Mouse (Mus musculus) layer of hippocampus, adult 8-10 months (tissue): ENCODE measurements at regions not wholly inside any gene's neighbourhood (a gene's known extent, or its start where the extent isn't known, plus 50 kb on each side); places are given as distances from the start of the nearest gene placed in this dataset.

ENCODE experiments used
- DNase-seq, 2 experiments: peaks; one replicate each; pipeline ENCODE4 v3.0.0; 2022; ENCODE audit warnings: low spot score in 2 of 2

- DNase-seq, result no peak
Measured at GRCm38 (mm10) chr9:43930037-43930404, 113.2 kb upstream of the Thy1 start.

GRCm38 (mm10) chr9:43930476-43930875 lies 112.7 kb upstream of the Thy1 start:
- no peak for DNase-seq

- no peak for DNase-seq
Measured at GRCm38 (mm10) chr9:43934012-43934690, 109.0 kb upstream of the Thy1 start.

GRCm38 (mm10) chr9:43934691-43935064 lies 108.5 kb upstream of the Thy1 start:
- no peak for DNase-seq

- no peak for DNase-seq
Measured at GRCm38 (mm10) chr9:43939336-43939735, 103.8 kb upstream of the Thy1 start.

- DNase-seq, result no peak
Measured at GRCm38 (mm10) chr9:43942147-43942546, 101.0 kb upstream of the Thy1 start.

GRCm38 (mm10) chr9:43943522-43943921 lies 99.7 kb upstream of the Thy1 start:
- no peak for DNase-seq

- no peak for DNase-seq
Measured at GRCm38 (mm10) chr9:43944816-43945741, 98.1 kb upstream of the Thy1 start.

GRCm38 (mm10) chr9:43945997-43946649 lies 97.1 kb upstream of the Thy1 start:
- DNase-seq, result no peak

- DNase-seq, result no peak
Measured at GRCm38 (mm10) chr9:43947089-43947488, 96.1 kb upstream of the Thy1 start.

- no peak for DNase-seq
Measured at GRCm38 (mm10) chr9:43947490-43948150, 95.6 kb upstream of the Thy1 start.

- no peak for DNase-seq
Measured at GRCm38 (mm10) chr9:43953128-43953527, 90.1 kb upstream of the Thy1 start.

GRCm38 (mm10) chr9:43959541-43959940 lies 83.6 kb upstream of the Thy1 start:
- no peak for DNase-seq

- DNase-seq, result peak in 1 of 2 experiments; percentile 42
Measured at GRCm38 (mm10) chr9:43961431-43961830, 81.8 kb upstream of the Thy1 start.

GRCm38 (mm10) chr9:43965171-43965570 lies 78.0 kb upstream of the Thy1 start:
- no peak for DNase-seq

- no peak for DNase-seq
Measured at GRCm38 (mm10) chr9:43965811-43966210, 77.4 kb upstream of the Thy1 start.

GRCm38 (mm10) chr9:43970043-43970795 lies 73.0 kb upstream of the Thy1 start:
- DNase-seq, result no peak

- DNase-seq, result no peak
Measured at GRCm38 (mm10) chr9:43970858-43971257, 72.3 kb upstream of the Thy1 start.

GRCm38 (mm10) chr9:43972290-43972689 lies 70.9 kb upstream of the Thy1 start:
- peak; percentile 52 to 78 for DNase-seq

- no peak for DNase-seq
Measured at GRCm38 (mm10) chr9:43975405-43975804, 67.8 kb upstream of the Thy1 start.

- no peak for DNase-seq
Measured at GRCm38 (mm10) chr9:43976366-43976765, 66.8 kb upstream of the Thy1 start.
